Mouse (Mus musculus): ENCODE data around the gene Gpr157. TPM values are rescaled to one million over a fixed set of nuclear protein-coding genes. Genes with fewer than 3 reads are reported as not detected.
"Not testable (repeated sequence)": the region's sequence is repeated elsewhere in the genome, so short reads cannot be mapped to it uniquely, and the experiment has no call there.

Gpr157 gene
- 10 to 100 TPM; 22.8 to 35.7 TPM for total RNA-seq (2021)
- long read RNA-seq, experiment 1, full-length matches to known transcripts, result 2 of 17 reads
- long read RNA-seq, experiment 1, partial matches to known transcripts, result 0 of 17 reads
- long read RNA-seq, experiment 1, other reads (novel, unspliced or antisense), result 15 of 17 reads
- long read RNA-seq, experiment 2, full-length matches to known transcripts, result 11 of 21 reads
- long read RNA-seq, experiment 2, partial matches to known transcripts, result 7 of 21 reads
- long read RNA-seq, experiment 2, other reads (novel, unspliced or antisense), result 3 of 21 reads

DNA sequence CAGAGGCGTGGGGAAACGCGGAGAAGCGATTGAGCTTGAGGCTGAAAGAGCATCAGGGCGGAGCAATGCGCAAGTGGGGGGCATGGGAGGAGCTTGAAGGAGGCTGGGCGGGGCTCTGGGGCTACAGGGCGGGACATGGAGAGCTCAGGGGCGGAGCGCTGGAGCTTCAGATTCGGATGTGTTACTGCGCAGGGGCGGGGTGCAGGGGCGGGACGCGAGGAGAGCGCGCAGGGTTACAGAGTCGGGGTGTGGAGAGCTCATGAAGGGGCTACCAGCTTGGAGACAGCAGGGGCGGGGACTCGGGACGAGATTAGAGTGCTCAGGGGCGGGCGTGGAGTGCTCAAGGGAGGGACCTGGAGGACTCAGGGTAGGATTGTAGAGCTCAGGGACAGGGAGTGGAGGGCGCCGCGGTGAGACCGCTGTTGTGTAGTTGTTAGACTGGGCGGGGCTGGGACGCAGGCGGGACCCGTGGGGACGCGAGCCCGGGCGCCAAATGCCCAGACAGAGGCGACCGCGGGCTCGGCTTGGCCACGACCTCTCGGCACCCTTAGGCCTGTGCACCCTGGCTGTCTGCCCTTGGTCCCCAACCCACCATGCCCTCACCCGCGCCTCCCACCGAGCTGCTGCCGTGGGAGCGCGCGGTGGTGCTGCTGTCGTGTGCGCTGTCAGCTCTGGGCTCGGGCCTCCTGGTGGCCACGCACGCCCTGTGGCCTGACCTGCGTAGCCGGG lies at the start of gene Gpr157:
Gene Gpr157 (plus strand): TSS at position 205 of the 729 bp plus-strand sequence.
- peak; percentile 95 for DNase-seq

DNA sequence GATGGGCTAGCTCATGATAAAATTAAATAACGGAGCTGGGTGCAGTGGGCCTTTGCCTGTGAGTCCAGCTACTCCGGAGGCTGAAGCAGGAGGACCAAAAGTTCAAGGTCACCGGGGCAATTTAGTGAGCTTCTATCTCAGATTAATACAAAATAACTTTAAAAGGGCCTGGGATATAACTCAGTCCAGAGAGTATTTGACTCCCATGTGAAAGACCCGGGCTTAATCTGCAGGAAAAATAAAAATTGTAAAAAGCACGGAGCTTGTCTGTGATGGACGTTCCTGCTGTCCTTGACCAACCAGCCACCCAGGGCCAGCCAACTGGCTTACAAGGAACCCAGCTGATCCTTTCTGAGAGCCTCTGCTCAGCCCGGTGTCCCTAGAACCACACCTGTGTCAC lies 48.6 kb upstream of the Gpr157 start:
- no peak for DNase-seq

DNA sequence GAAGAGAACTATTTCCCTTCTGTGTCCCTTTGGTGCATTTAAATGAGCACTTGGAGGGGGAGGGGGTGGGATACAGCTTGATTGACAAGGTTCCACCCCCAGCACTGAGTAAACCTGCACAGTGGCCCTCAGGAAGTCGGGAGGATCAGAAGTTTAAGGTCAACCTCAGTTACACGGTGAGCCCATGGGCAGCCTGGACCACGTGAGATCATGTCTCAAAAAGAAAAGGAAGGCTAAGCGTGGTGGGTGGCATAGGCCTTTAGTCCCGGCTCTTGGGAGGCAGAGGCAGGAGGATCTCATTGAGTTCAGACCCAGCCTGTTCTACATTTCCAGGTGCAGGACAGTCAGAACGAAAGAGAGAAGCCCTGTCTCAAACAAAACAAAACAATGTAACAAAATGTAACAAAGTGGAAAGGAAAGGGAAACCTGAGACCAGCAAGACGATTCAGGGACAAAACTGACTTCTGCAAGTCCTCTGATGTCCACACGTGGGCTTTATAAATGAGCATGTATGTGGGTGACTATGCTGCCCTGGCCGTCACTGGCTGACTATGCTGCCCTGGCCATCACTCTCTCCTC lies 47.1 kb upstream of the Gpr157 start:
- no peak for DNase-seq

DNA sequence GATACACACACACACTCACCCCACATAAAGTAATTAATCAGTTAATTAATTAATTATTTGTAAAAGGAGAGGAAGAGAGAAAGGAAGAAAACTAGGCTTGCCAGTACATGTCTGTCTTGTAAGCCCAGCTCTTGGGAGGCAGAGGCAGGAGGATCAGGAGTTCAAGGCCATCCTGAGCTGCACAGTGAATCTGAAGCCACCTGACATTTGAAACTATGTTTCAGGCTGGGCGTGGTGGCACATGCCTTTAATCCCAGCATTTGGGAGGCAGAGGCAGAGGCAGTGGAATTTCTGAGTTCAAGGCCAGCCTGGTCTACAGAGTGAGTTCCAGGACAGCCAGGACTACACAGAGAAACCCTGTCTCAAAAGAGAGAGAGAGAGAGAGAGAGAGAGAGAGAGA lies 46.3 kb upstream of the Gpr157 start:
- not testable (repeated sequence) for DNase-seq

GRCm38 (mm10) chr4:150041346-150042110 lies 45.6 kb upstream of the Gpr157 start:
- no peak for DNase-seq

DNA sequence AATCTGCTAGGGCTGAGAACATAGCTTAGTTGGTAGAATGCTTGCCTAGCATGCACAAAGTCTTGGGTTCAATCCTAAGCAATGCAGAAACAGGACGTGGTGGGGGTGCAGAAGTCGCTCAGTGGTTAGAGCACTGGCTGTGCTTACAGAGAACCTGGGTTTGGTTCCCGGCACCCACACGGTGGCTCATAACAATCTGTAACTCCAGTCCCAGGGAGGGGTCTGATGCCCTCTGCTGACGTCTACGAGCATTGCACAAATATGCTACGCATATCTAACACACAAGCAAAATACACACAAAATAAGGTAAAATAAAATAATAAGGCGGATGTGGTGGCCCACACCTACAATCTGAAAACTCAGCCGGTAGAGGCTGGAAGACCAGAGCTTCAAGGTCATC lies 43.6 kb upstream of the Gpr157 start:
- DNase-seq, result no peak

GRCm38 (mm10) chr4:150048038-150048437 lies 39.1 kb upstream of the Gpr157 start:
- no peak for DNase-seq

DNA sequence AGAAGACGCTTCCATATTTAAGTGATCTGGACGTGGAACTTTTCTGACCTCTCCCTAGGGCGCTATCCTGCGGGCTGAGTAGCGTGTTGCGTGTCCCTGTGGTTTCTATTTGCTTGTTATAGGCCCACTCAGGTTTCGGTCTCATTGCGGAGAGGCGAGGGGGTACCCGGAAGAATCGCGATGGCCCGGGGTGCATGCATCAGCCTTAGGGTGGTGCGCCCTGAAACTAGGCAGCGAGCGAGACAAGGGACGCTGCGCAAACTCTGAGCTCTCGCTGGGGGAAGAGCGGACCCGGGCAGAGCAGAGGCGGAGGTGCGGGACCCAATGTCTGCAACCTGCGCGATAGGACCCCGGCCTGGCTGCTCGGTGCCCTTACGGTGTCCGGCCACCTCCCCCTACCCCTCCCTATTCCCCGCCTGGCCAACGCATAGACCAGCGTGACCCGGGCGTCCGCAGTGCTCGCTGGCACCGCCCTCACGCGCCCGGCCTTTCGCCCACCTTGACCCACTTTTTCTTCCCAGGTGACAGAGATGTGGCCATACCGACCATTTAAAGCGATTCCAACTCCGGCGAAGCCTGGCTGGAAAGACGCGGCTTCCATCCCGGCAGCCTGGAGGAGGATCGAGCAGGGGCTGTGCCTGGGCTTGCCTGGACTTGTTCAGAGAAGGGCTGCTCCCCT lies 38.5 kb upstream of the Gpr157 start:
- no peak for DNase-seq

DNA sequence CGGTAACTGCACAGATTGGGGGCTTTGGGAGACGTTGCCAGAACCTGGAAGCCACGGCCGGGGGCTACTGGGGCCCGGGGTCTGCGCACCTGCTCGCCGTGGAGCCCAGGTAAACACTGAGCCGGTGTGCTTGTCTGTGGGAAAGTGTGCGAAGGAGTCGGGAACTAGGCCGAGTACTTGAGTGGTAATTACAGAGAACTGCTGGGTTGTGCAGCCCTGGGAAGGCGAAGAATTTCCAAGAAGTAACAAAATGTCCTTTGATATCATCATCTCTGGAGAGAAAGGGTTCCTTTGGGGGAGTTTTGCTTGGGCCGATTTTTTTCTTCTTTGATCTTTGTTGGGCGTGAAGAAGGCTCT lies 38.0 kb upstream of the Gpr157 start:
- DNase-seq, result no peak

GRCm38 (mm10) chr4:150049564-150050226 lies 37.5 kb upstream of the Gpr157 start:
- no peak for DNase-seq

DNA sequence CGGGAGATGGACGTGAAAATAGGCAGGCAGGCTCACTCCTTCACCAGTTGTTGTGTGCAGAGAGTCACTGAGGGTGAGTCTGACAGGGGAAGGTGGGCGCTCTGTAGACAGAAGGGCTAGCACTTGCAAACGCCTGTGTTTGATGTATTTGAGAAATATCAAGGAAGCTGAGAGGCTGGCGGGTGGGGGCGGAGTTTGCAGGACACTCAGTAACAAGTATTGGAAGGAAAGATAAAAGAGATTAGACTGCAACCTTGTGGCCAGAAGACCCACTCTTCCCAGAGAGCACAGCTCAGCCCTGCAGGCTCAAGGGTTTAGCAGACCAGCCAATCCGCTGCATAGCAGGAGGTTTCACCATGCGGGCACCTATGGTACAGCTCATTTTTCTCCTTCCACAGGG lies 35.7 kb upstream of the Gpr157 start:
- no peak for DNase-seq

DNA sequence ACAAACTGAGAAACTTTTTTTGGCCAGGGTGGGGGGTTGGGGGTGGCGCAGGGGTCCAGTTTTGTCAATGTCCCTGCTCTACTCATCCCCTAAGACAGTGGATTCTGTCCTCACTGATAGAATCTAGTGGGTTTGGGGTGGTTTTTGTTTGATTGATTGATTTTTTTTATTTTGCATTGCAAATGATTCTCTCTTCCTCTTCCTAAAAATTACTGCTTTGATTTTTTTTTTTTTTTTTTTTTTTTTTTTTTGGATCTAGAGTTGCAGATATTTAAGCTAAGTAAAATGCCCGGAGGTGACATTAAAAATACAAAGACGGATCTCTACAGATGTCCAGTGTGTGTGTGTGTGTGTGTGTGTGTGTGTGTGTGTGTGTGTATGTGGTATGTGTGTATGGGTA lies 34.8 kb upstream of the Gpr157 start:
- DNase-seq, result no peak

- no peak for DNase-seq
Observed at GRCm38 (mm10) chr4:150056171-150056570, 31.0 kb upstream of the Gpr157 start.

GRCm38 (mm10) chr4:150057722-150058121 lies 29.4 kb upstream of the Gpr157 start:
- no peak for DNase-seq

GRCm38 (mm10) chr4:150059841-150060468 lies 27.2 kb upstream of the Gpr157 start:
- DNase-seq, result no peak

GRCm38 (mm10) chr4:150060469-150061170 lies 26.5 kb upstream of the Gpr157 start:
- DNase-seq, result no peak

DNA sequence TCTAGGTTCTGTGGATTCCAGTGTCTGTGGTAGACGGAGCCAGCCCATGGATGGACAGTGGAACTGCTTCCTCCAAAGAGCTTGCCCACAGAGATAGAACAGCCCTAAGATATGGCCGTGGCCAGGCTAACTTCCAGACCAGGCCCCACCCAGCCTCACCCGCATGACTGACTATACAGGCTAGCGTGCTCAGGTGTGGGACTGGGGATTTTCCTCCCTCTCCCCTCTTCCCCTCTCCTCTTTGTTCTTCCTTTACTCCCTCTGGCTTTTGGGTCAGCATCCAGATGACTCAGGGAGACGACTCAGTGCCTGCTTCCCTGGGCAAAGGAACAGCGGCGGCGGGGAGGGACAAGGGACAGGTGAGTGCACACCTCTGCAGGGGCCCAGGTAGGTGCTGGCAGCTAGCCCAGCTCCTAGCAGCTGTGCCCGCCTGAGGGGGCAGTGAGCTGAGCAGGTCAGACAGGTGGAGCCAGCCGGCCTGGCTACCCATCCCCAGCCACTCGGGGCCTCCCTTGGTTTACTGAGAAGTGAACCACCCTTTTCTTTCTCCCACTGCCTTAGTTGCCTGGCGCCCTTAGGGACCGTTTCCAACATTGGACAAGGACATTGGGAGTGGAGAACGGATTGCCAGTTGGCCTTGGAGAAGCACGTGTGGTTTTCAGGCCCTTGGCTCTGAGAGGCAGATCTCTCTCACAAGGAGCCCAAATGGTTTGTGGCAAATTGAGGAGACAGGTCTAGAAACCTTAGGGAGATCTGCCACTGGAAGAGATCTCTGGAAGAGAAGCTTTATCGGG lies 25.5 kb upstream of the Gpr157 start:
- DNase-seq, result no peak

GRCm38 (mm10) chr4:150066706-150067323 lies 20.4 kb upstream of the Gpr157 start:
- no peak for DNase-seq

DNA sequence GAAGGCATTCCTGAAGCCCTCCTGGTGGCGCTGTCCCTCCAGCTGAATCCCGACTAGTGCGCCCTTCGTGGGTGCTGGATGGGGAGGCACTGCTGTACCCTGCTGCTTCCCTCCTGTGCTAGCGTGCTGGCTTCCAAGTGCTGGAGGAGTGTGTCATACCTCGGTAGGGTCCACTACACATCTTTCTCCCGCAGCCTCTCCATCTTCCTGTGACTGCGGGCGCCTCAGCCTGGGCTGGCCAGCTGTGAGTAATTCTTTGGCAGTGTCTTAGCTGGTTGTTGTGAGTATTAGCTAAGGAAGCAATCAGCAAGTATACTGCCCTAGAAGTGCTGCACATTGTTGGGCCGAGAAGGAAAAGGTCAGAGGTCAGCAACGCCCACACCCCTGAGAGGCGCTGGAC lies 18.9 kb upstream of the Gpr157 start:
- DNase-seq, result no peak
